Mouse (Mus musculus) spleen, postnatal 10 days (tissue): Measurements from ENCODE around the gene Tll2.

ENCODE experiments used
- DNase-seq, 2 experiments: peaks; one replicate each; pipeline ENCODE4 v3.0.0; 2021 to 2022; ENCODE audit warnings: low spot score in 2 of 2

Gene Tll2

GRCm38 (mm10) chr19:41160388-41160787, 46.2 kb downstream of the Tll2 start:
- DNase-seq = no peak

- DNase-seq = no peak
These were observed 52.0 kb downstream of the Tll2 start for GRCm38 (mm10) chr19:41154681-41155080.

- DNase-seq = no peak
These were observed 54.2 kb downstream of the Tll2 start for GRCm38 (mm10) chr19:41152462-41152861.

- DNase-seq = no peak
These were observed 54.6 kb downstream of the Tll2 start for GRCm38 (mm10) chr19:41152016-41152370.

- DNase-seq = no peak
These were observed 55.2 kb downstream of the Tll2 start for GRCm38 (mm10) chr19:41151321-41152015.

- DNase-seq = no peak
These were observed 65.7 kb downstream of the Tll2 start for GRCm38 (mm10) chr19:41140961-41141360.

GRCm38 (mm10) chr19:41139629-41140028, 67.0 kb downstream of the Tll2 start:
- no peak for DNase-seq

GRCm38 (mm10) chr19:41123009-41123408, 83.6 kb downstream of the Tll2 start:
- DNase-seq = no peak

- no peak for DNase-seq
These were observed 86.7 kb downstream of the Tll2 start for GRCm38 (mm10) chr19:41119924-41120323.

GRCm38 (mm10) chr19:41118346-41118745, 88.3 kb downstream of the Tll2 start:
- DNase-seq = no peak

GRCm38 (mm10) chr19:41117334-41117733, 89.3 kb downstream of the Tll2 start:
- DNase-seq = no peak

GRCm38 (mm10) chr19:41114611-41115010, 92.0 kb downstream of the Tll2 start:
- DNase-seq = no peak

- no peak for DNase-seq
These were observed 92.6 kb downstream of the Tll2 start for GRCm38 (mm10) chr19:41113911-41114531.

GRCm38 (mm10) chr19:41112609-41113008, 94.0 kb downstream of the Tll2 start:
- no peak for DNase-seq

GRCm38 (mm10) chr19:41109991-41110390, 96.6 kb downstream of the Tll2 start:
- no peak for DNase-seq

GRCm38 (mm10) chr19:41109496-41109895, 97.1 kb downstream of the Tll2 start:
- no peak for DNase-seq

- no peak for DNase-seq
These were observed 98.0 kb downstream of the Tll2 start for GRCm38 (mm10) chr19:41108666-41109065.

GRCm38 (mm10) chr19:41107530-41107929, 99.1 kb downstream of the Tll2 start:
- DNase-seq = no peak

GRCm38 (mm10) chr19:41104922-41105321, 101.7 kb downstream of the Tll2 start:
- no peak for DNase-seq

- no peak for DNase-seq
These were observed 105.2 kb downstream of the Tll2 start for GRCm38 (mm10) chr19:41101390-41101789.

- DNase-seq = no peak
These were observed 105.8 kb downstream of the Tll2 start for GRCm38 (mm10) chr19:41100863-41101262.

- DNase-seq = no peak
These were observed 109.6 kb downstream of the Tll2 start for GRCm38 (mm10) chr19:41097038-41097437.

- no peak for DNase-seq
These were observed 114.7 kb downstream of the Tll2 start for GRCm38 (mm10) chr19:41091901-41092300.

- peak; percentile 18 to 64 for DNase-seq
These were observed 116.8 kb downstream of the Tll2 start for GRCm38 (mm10) chr19:41089833-41090232.
